Mouse (Mus musculus) erythroblast, adult 5-6 weeks (primary cell): ENCODE results near the gene Pan3. TPM values are rescaled to one million over a fixed set of nuclear protein-coding genes. Genes with fewer than 3 reads are reported as not detected.
A peak's percentile ranks its signal among the peaks of the same experiment; 100 is the strongest.

Source experiments
- ATAC-seq: replicated peaks from 2 replicates; pipeline ENCODE4 v1.8.0; 2016; ENCODE audit warnings: moderate number of reproducible peaks, mild to moderate bottlenecking, moderate TSS enrichment, inconsistent platforms; ENCODE audit not compliant: poor library complexity, low FRiP score, severe bottlenecking
- total RNA-seq, 2 experiments: library from RNA; stranded (forward) in 1 of 2; stranded (reverse) in 1 of 2; fragments of 150-400 nt in 1 of 2; fragments of 200-764, 138-1000 nt in 1 of 2; gene quantifications; 2 replicates each; pipeline versions ENCODE4 v1.2.3 to v1.2.4; 2015 to 2017; ENCODE audit warnings: low replicate concordance in 2 of 2

Pan3 gene
- total RNA-seq, 2 experiments from 2014 or later, result 228 to 263 TPM

DNA sequence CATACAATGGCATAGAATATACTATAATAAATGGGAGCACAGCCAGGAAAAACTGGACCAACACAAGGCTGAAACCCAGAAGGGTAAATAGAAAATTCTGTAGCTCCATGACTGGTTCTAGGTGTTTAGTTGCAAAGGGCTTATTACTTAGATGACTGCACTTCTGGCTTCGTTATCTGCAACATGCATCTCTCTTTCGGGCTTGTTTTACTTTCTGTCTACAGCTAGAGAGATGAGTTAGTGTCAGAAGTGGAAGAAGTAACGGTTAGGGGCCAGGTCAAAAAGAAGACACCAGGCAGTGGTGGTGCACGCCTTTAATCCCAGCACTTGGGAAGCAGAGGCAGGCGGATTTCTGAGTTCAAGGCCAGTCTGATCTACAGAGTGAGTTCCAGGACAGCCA, 46.1 kb downstream of the Pan3 start:
- ATAC-seq, result no peak

DNA sequence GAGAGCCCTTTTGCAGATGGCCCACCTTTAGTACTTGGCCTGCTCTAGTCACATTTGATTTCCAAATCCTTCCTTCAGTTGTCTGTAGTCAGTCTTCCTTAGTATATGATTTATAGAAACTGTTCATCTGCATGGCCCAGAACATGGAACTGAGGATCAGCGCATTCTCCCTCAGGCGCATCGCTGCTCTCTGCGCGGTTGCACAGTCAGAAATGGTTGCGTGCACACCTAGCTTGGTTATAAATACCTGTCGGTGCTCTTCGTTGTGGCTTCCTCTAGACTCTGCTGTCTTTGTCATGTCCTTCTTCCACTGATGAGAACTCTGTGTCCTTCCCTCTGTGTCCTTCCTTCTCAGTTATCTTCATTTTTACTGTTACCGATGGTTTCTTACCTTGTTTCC, 47.1 kb downstream of the Pan3 start:
- ATAC-seq, result no peak

DNA sequence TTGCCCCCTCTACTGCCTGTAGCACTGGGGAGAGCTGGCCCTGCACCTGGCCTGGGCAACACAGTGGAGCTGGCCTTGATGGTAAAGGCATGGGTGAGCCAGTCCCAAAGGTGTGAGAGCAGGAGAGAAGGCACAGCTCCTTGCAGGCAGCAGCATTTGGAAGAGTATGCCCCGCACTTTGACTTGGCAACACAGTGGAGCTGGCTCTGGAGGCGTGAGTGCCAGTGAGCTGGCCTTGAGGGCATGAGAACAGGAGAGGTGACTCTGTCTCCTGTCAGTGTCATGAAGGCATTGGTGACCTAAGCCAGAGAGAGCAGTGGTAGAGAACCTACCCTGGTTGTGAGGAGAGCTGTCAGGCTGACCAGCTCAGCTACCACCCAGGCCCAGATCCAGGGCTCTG, 49.4 kb downstream of the Pan3 start:
- 0 out of 2 replicates have a peak, but pooled peaks have one; percentile 29 for ATAC-seq

DNA sequence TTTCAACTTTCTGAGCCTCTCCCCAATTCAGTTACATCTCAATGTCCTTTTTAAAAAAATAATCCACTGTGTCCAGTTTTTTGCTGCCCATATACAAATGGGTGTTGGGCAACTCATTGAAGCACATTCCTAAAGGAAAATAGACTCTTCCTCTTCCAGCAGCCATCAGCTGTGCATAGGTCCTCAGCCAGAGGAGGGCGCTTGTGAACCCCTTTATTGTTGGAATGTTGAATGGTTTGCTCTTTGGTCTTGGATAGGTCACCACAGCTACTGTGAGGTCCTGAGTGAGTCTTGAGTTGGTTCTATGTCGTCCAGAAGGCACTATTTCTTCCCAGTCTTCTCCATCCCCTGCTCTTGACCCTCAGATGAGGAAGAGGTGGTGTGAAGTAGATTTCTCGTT, 54.2 kb downstream of the Pan3 start:
- ATAC-seq, result peak; percentile 41; the same call in 1 of the 2 replicates

DNA sequence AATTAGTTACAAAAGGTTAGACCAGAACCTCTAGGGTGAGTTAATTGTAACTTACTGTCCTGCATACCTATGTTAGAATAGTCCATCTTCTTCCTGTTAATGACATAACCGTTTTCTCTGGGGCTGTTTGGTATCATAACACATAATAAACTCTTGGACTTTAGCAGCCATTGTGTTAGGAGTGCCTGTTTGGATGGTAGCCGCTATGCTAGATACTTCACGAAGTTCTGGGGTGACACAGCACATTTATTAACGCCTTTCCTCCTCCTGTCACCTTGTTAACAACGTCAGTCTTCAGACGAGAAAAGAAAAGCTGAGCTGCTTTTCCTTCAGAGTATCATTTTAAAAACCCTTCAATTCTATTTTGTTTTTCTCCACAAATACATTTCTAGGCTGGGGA, 59.3 kb downstream of the Pan3 start:
- peak; percentile 82 for ATAC-seq

DNA sequence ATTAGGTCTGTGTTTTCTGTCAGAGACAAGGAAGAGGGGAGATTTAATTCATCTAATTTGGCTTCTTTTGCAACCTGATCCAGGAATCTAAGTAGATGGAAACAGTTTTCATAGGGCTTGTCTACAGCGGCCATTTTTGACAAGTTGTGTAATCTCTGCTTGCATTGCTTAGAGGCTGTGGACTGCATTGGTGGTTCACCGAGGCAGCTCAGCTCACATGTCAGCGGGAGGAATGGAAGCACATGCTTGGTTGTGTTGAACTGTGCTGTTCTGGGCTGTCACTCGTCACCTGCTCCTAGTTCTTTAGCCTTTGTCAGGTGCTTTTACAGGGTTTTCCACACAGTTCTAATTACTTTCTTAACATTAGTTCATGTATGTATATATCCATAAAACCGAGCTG, 60.9 kb downstream of the Pan3 start:
- ATAC-seq, result no peak

DNA sequence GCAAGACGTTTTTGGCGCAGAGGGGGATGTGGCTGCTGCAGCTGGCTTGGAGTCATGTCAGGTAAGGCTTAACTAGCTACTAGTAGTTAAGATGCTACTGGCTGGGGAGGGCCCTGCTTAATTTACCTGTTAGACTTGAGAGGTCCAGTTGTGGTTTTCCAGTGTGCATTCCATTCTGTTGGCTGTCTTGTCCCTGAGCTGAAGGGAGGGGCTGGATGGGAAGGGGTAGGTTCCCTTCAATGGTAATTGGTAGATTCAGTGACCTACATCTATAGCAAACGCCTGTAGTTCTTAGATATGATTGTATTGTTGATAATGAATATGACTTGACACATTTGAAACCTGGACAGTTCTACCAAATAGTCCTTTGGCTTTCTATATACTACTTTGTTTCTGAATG, 62.5 kb downstream of the Pan3 start:
- ATAC-seq, result peak; percentile 56

DNA sequence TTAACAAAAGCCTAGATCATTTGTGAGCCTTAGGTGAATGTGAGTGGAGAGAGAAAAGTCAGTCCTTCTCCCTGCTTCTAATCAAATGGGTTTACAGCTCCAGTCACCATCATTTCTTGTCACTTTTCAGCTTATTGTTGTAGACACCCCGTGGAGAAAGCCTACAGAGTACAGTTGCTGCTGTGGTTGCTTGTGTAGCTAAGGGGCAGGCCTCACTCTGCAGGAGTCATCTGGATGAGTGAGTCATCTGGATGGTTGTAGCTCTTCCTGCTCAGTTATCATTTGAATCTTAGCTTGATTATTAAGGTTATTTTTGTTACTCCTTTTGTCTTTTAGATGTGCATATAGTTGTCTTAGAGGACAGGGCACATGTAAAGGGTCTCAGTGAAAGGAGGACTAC, 63.2 kb downstream of the Pan3 start:
- ATAC-seq, result peak; percentile 31; the same call in 1 of the 2 replicates

DNA sequence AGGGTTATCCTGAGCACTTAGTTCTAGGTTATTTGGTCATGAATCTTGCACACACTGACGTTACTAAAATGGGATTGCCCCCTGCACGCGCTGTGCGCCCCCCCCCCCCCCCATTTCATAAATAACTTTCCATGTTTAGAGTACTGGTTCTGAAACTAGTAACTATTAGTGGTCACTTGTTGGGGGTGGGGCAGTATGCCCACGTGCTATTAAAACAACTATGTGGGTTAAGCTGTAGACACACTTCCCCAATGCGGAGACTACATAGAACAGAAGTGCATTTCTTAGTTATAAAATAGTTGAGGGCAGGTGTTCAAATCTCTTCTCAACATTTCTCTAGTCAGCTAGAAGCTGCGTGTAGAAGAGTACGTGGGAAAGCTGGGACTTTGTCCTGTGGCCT, 63.7 kb downstream of the Pan3 start:
- ATAC-seq, result no peak

DNA sequence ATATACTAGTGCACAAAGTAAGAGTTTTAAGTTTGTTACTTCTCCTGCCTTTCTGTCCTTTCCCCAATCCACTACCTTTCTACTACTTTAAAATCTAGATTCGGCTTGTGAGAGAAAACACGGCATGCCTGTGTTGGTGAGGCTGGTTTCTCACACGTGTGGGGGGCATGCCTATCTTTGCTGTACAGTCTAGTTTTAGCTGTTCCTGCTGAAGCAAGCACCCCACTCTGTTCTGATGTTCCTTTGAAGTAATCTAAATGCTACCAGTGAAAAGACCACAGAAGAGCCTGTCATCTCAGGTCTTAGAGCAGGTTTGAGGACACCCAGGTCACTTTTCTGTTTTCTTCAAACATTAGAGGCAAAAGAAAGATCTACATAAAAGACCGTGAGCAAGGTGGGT, 64.4 kb downstream of the Pan3 start:
- no peak for ATAC-seq

DNA sequence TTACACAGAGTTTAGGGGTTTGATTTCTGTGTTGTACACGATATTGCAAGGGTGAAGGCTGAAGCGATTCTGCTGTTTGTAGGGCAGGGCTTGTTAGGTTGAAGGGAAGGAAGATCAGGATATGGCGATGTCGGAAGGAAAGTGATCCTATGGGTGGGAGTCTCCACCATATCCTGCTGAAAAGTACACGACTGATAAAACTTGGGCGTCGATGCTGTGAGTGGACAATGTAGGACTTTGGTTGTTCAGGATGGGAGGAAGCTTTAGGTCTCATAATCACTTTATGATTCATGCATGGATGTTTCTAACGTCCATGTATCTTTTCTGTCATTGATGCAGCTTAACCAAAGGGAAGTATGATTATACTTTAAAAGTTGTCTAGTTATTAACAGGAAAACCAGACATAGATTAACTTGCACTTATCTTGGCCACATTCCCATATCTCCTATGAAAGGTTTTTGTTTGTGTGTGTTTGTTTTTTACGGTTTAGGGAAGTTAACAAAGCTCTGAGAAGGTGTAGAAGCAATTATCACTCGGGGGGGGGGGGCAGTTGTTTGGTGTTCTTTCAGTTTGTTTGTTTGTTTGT, 64.9 kb downstream of the Pan3 start:
- 0 out of 2 replicates have a peak, but pooled peaks have one; percentile 27 for ATAC-seq

DNA sequence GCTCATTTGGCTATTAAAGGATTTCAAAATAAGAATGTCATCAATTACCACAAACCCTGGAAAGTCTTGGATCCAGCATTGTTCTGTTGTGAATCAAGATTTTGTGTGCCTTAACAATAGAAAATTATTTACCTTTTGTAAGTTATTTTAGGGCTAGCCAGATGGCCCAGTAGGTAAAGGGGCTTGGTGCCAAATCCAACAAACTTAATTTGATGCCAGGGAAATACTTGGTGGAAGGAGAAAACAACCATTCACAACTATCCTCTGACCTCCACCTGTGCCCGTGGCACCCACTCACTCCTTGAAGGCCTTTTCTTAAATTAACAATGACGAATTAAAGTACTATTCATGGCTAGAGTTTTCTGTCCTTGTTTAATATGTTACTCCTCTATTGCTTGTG, 66.0 kb downstream of the Pan3 start:
- ATAC-seq, result no peak

DNA sequence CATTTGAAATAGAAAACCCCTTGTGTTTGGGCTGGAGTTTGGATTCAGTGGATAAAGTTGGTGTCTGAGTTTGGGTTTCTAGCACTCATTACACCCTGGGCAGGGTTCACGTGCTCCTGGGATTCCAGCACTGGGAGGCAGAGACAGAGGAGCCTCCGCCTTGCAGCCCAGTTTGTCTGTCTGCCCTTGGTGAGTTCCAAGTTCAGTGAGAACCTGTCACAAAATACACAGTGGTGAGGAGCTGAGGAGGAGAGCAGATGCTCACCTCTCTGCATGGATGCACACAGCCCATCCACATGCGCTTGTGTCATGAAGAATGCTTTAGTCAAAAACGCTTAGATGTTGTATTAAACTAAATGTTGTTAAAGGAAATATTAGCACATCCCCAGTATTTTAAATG, 67.0 kb downstream of the Pan3 start:
- no peak for ATAC-seq

DNA sequence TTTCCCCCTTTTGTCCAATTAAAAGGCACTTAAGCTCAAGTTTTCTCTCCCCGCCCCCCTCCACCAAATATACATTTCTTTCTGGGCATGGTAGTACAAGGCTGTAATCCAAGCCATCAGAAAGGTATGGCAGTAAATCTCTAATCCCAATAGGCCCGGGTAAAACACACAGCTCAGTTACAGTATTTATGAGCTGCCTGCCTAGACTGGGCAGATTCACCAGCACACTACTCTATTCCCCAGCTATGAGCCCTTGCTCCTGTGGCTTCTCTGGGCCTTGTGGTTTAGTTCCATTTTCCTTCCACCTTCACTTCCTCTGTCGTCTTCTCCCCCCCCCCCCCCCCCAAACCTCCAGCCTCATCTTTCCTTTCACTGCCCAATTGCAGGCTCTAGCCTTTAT, 67.8 kb downstream of the Pan3 start:
- ATAC-seq, result no peak

DNA sequence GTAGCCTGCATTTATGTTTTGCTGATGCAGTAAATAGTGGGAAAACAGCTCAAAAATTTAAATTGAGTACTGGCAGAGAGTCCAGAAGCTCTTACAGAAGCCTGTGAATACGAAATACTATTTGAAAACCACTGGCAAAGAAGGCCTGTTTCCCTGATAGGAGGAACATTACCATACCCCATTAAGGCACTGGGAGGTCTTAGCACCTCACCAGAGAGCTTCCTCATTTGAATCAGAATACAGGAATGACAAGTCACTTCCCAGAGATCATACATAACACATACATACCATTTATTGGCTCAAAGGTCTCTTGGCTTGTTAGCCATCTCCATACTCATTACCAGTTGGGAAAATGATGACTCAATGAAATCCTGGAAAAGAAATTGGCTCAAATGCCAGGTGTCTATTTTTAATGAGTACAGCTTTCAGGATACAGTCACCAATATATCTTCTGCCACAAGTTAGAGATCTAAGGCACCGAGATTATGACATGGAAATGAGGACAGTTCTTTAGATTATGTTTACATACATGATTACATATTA, 71.6 kb downstream of the Pan3 start:
- no peak for ATAC-seq

DNA sequence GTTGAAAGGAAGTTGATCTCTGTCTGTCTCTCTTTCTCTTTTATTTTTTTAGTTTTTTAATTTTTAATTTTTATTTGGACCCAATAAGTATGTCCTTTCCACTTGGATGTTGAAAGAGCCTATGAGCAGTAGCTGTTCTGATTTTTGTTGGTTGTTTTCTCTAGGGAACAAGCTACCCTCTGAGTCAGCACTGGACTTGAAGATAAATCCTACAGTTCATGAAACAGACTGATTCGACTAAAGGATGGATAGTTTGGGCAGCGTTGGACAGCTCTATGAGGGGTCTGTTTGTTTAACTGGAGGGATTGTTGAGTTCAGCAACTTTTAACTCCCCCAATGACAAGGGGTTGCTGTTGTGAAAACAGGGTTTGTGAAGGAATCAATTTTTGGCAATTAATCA, 73.0 kb downstream of the Pan3 start:
- no peak for ATAC-seq

DNA sequence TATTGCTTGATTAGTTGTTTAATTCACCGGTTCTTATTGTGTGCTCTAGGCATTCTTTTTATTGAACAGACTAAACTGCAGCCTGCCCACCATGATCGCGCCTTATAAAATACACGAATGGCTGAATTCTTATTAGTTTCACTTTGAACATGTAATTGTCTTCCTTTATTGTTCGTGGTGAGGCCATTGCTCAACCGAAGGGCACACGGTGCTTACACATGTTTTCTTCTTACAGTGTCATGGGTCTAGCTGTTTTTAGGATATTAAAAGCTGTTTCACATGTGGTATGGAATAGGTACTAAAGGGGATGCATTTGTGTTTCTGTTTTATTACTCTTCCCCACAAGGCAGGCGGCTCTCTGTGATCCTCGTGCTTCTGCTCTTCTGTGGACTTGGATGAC, 81.4 kb downstream of the Pan3 start:
- no peak for ATAC-seq

DNA sequence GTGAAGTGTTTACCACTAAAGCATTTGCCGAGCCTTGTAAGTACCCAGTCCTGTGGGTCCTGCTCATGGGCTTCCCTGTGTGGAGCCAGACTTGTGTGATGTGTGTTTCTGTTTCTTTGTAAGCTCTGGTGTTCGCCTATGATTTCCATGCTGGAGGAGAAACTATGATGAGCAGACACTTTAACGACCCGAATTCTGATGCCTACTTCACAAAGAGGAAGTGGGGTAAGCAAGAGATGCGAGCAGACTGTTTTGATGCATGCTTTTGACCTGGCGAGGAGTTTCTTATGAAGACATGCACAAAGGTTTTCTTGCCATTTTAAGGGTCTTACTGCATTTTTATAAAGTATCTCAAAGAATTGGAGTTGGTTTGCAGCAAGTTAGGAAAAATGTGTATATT, 97.0 kb downstream of the Pan3 start:
- no peak for ATAC-seq

DNA sequence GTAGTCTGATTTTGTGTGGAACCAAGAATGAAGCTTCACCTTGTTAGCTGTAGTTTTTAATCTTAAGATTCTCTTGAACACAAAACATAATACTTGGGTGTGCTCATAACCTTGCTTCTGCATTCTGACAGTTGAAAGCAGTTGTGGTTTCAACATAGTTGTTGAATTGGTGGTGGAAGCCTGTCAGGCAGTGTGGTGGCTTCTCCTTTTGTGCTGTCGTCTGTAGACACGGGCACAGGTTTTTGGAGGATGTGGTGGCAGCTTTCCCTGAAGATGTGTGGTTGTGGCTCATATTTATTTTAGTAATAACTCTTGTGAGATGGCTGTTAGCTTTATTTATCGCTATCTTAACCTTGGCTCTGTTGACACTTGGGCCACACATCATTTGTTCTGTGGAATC, 97.8 kb downstream of the Pan3 start:
- no peak for ATAC-seq

DNA sequence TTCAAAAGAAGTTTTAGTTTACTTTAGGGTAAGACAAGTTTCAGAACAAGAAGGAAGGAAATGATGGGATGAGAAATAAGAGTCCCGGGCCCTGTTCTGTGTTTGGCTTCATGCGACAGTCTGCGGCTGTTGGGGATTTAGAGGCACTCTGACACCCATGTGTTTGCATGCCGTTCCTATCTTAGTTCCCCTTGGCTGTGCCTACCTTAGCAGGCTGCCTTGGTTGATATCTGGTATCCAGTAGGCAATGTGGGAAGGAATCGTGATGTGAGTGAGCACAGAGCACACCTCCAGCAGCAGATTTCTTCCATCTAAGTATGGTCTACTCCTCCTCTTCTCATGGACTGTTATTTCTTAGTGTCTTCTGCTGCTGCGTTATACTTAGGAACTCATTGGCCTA, 102.1 kb downstream of the Pan3 start:
- no peak for ATAC-seq

DNA sequence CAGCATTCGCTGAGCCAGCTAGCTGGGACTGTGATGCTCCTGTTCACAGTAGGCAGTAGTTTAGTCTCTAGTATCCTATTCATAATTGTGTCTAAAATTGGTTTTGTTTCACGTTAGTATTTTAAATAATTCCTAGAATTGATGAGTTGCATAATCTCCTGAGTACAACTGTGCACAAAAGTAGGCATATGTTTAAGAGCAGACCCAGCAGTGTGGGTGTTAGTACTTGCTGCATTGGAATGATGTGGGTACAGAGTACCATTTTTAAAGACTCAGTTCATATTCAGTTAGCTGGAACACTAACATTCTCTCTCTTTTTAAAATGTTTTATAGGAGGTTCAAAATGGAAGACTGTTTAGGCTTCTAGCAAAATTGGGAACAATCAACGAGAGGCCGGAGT, 109.4 kb downstream of the Pan3 start:
- ATAC-seq, result no peak

DNA sequence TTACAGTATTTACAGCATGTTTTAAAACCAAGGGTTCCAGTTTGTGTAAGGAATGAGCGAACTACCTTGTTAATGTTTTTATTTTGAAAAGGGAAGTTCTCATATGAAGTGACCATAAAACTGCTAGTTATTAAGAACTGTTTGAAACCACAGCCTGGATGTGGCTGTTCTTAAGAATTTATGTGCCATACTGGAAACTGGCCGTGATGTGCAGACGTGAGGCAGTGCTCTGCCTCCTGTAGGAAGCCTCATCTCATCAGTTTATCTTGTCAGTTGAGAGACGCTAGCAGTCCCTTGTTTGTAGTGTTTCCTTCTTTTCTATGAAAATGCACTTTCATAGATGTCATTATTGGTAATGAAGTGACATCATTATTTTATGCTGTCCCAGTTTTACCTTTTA, 109.9 kb downstream of the Pan3 start:
- ATAC-seq, result no peak
